Mouse (Mus musculus) midbrain, embryonic 16.5 days (tissue): Measurements from ENCODE around the gene 2310061I04Rik. TPM values are rescaled to one million over a fixed set of nuclear protein-coding genes. Genes with fewer than 3 reads are reported as not detected.

Experiments used
- ATAC-seq: fragments of 200-750 bp; cut with Nextera tagmentation; 2 replicates; pipeline ENCODE4 v1.8.0; 2017; ENCODE audit warnings: moderate TSS enrichment
- H3K27ac ChIP-seq: fragments of 300-500 bp; sonication (generic); 2 replicates; pipeline ENCODE4 v1.5.1; 2014; ENCODE audit warnings: mild to moderate bottlenecking, low read length, mixed read lengths
- H3K27me3 ChIP-seq: fragments of 300-500 bp; sonication (generic); 2 replicates; pipeline ENCODE4 v1.6.1; 2014; ENCODE audit warnings: low read depth, low read length, mixed read lengths; ENCODE audit not compliant: control insufficient read depth, insufficient read depth
- H3K36me3 ChIP-seq: fragments of 300-500 bp; sonication (generic); 2 replicates; pipeline ENCODE4 v1.6.1; 2014; ENCODE audit warnings: mild to moderate bottlenecking, low read length, moderate library complexity, mixed read lengths; ENCODE audit not compliant: control insufficient read depth, insufficient read depth
- H3K4me1 ChIP-seq: fragments of 300-500 bp; sonication (generic); 2 replicates; pipeline ENCODE4 v1.6.1; 2014; ENCODE audit warnings: mild to moderate bottlenecking, low read length, mixed read lengths; ENCODE audit not compliant: control insufficient read depth, insufficient read depth
- H3K4me2 ChIP-seq: fragments of 300-500 bp; sonication (generic); 2 replicates; pipeline ENCODE4 v1.6.1; 2014; ENCODE audit warnings: mild to moderate bottlenecking, low read length, mixed read lengths
- H3K4me3 ChIP-seq: fragments of 300-500 bp; sonication (generic); 2 replicates; pipeline ENCODE4 v1.5.1; 2014; ENCODE audit warnings: low read depth, mild to moderate bottlenecking, low read length, moderate library complexity, mixed read lengths
- H3K9ac ChIP-seq: fragments of 300-500 bp; sonication (generic); 2 replicates; pipeline ENCODE4 v1.6.1; 2014; ENCODE audit warnings: low read depth, low read length, mixed read lengths
- H3K9me3 ChIP-seq: fragments of 300-500 bp; sonication (generic); replicated peaks from 2 replicates; pipeline ENCODE4 v1.6.1; 2014; ENCODE audit warnings: mild to moderate bottlenecking, low read length, mixed read lengths; ENCODE audit not compliant: control insufficient read depth, poor library complexity, severe bottlenecking
- WGBS: fragments of 180-500 bp; shearing (Covaris S2); extraction: QIAGEN DNeasy Blood & Tissue Kit; methylation state at CpG from one replicate; pipeline ENCODE4 v1.1.7; 2014; 5-methylcytosine and 5-hydroxymethylcytosine counted together
- polyA plus RNA-seq: library from polyadenylated mRNA; unstranded; fragments of >200 nt; fragmentation: Nextera tagmentation; extraction: Ambion mirVana; gene quantifications from 2 replicates; pipeline ENCODE4 v1.2.1, GENCODE M21; 2015

2310061I04Rik gene
- polyA plus RNA-seq, 1 experiment from 2014 or later = 76.4 TPM

- Histone ChIP-seq H3K4me1 (peaks cover 19% of the 10 kb centered on the region), H3K27me3 (no peaks in the 10 kb centered on the region), H3K4me2 (no peak overlapping the region), H3K36me3 (peaks cover 42% of the 10 kb centered on the region), H3K9me3 (no peaks in the 10 kb centered on the region), H3K27ac (no peak overlapping the region), H3K9ac (no peak overlapping the region), H3K4me3 (no peak overlapping the region)
- WGBS = 95% methylated on average over 1 of the region's 1 CpGs
- no peak for ATAC-seq
Observed at GRCm38 (mm10) chr17:35905587-35905986, 8.4 kb upstream of the 2310061I04Rik start.

- H3K4me2 ChIP-seq = no peak overlapping the region
- H3K4me3 ChIP-seq = no peak overlapping the region
- H3K36me3 ChIP-seq = peaks cover 51% of the 10 kb centered on the region
- 96% methylated on average over 4 of the region's 4 CpGs for WGBS
- no peak overlapping the region for H3K9ac ChIP-seq
- peaks cover 12% of the 10 kb centered on the region for H3K4me1 ChIP-seq
- ATAC-seq = no peak
- H3K9me3 ChIP-seq = no peaks in the 10 kb centered on the region
- no peak overlapping the region for H3K27ac ChIP-seq
- no peaks in the 10 kb centered on the region for H3K27me3 ChIP-seq
Observed at GRCm38 (mm10) chr17:35903992-35904355, 6.7 kb upstream of the 2310061I04Rik start.

DNA sequence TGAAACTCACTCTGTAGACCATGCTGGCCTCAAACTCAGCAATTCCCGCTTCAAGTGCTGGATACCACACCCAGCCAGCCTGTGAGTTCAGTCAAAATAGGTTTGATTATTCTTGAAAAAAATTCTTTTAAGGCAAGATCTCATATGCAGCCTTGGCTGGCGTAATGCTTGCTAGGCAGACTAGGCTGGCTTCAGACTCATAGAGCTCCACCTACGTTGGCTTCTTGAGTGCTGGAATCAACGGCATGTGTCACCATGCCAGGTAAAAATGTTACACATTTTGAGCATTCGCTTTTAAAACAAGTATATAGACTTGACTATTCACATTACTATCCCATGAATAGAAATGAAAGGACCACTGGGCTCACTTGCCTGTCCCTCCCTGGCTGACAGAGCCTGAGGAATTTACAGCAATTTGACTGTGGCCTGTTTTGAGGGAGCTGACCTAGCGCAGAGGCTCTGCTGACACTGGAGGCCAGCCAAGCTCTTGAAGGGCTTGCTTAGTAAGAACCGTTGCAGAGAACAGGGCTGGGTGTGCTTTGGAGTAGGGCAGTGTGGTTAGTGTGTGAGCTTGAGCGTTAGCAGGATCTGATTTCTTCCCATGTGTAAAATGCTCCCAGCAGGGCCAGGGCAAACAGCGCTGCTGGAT lies 6.2 kb upstream of the 2310061I04Rik start:
- H3K4me1 ChIP-seq = peaks cover 7% of the 10 kb centered on the region
- no peak overlapping the region for H3K9ac ChIP-seq
- H3K9me3 ChIP-seq = no peaks in the 10 kb centered on the region
- 93% methylated on average over 9 of the region's 9 CpGs for WGBS
- no peaks in the 10 kb centered on the region for H3K27me3 ChIP-seq
- H3K36me3 ChIP-seq = peaks cover 50% of the 10 kb centered on the region
- no peak overlapping the region for H3K4me2 ChIP-seq
- H3K27ac ChIP-seq = no peak overlapping the region
- no peak overlapping the region for H3K4me3 ChIP-seq
- ATAC-seq = no peak

GRCm38 (mm10) chr17:35900636-35901035 lies 3.4 kb upstream of the 2310061I04Rik start:
- Histone ChIP-seq H3K36me3 (peaks cover 39% of the 10 kb centered on the region), H3K4me3 (no peak overlapping the region), H3K9me3 (no peaks in the 10 kb centered on the region), H3K27me3 (no peaks in the 10 kb centered on the region), H3K9ac (no peak overlapping the region), H3K27ac (no peak overlapping the region), H3K4me1 (peaks cover 15% of the 10 kb centered on the region), H3K4me2 (no peak overlapping the region)
- ATAC-seq = no peak
- 89% methylated on average over 3 of the region's 3 CpGs for WGBS

DNA sequence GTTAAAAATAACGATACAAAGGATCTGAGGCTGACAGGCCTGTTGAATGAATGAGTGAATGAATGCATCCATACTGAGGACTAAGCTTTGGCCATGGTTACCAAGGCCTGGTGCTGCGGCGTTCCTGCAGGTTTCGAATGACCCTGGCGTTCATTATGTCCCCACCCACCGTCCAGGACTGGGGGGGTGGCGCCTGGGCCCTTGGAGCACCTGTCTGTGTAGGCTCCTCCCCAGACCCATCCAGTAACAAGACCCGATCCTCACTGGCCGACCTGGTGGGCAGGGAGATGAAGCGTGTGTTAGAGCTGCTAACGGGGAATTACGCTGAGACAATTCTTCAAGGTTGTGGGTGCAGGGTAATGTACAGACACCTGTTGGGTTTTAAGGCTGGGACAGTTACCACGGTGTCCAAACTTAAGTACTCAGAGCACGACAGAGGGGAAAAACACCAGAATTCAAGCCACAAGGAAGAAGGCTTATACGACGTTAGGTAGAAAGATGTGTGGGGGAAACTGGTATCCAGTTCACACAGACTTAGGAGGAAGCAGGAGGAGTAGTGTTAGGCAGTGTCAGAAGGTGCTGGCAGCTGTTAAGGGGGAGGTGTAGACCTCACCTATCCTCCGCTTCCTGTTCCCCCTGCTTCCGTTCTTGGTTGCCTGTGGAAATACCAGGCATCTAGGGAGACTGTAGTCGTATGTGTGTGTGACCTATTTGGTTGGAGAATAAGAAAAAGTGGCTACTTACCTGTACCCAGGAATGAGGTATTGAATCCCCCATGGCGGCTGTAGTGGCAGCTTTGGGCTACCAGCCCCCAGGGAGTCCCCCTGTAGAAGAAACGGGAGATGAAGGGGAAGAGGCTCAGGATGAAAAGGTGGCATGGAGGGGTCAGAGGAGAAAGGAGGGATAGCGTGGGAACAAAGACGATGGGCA lies 678 bp upstream of the 2310061I04Rik start:
- H3K27me3 ChIP-seq = no peaks in the 10 kb centered on the region
- peaks cover 25% of the 10 kb centered on the region; the same call in 1 of the 2 replicates for H3K36me3 ChIP-seq
- peak overlapping the region; percentile 87 for H3K4me2 ChIP-seq
- peak overlapping the region; percentile 62 for H3K4me3 ChIP-seq
- peak overlapping the region; percentile 81 for H3K9ac ChIP-seq
- WGBS = 45% methylated on average over 23 of the region's 23 CpGs
- peaks cover 16% of the 10 kb centered on the region for H3K4me1 ChIP-seq
- no peaks in the 10 kb centered on the region for H3K9me3 ChIP-seq
- peak overlapping the region; percentile 98 for H3K27ac ChIP-seq
- ATAC-seq = peak; percentile 52

DNA sequence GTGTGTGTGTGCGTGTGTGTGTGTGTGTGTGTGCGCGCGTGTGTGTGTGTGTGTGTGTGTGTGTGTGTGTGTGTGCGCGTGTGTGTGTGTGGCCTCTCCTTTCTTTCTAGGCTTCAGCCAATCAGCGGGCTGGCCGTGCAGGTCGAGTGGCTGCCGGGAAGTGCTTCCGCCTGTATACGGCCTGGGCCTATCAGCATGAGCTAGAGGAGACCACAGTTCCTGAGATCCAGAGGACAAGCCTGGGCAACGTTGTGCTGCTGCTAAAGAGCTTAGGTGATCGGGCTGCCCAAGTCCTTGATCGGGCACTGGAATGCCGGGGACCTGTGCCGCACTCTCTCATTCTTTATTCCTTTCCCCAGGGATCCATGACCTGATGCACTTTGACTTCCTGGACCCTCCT lies 9.5 kb downstream of the 2310061I04Rik start:
- no peak overlapping the region for H3K27ac ChIP-seq
- 88% methylated on average over 13 of the region's 17 CpGs for WGBS
- no peaks in the 10 kb centered on the region for H3K4me1 ChIP-seq
- ATAC-seq = no peak
- no peaks in the 10 kb centered on the region for H3K9me3 ChIP-seq
- H3K4me2 ChIP-seq = no peak overlapping the region
- H3K4me3 ChIP-seq = no peak overlapping the region
- no peaks in the 10 kb centered on the region for H3K27me3 ChIP-seq
- no peak overlapping the region for H3K9ac ChIP-seq
- peaks cover 68% of the 10 kb centered on the region for H3K36me3 ChIP-seq

- H3K9ac ChIP-seq = no peak overlapping the region
- peaks cover 46% of the 10 kb centered on the region for H3K36me3 ChIP-seq
- no peak overlapping the region for H3K27ac ChIP-seq
- no peaks in the 10 kb centered on the region for H3K27me3 ChIP-seq
- 97% methylated on average over 14 of the region's 14 CpGs for WGBS
- H3K4me1 ChIP-seq = peaks cover 9% of the 10 kb centered on the region
- no peak overlapping the region for H3K4me2 ChIP-seq
- H3K9me3 ChIP-seq = no peaks in the 10 kb centered on the region
- no peak for ATAC-seq
- H3K4me3 ChIP-seq = no peak overlapping the region
Observed at GRCm38 (mm10) chr17:35883777-35884176, 13.5 kb downstream of the 2310061I04Rik start.

DNA sequence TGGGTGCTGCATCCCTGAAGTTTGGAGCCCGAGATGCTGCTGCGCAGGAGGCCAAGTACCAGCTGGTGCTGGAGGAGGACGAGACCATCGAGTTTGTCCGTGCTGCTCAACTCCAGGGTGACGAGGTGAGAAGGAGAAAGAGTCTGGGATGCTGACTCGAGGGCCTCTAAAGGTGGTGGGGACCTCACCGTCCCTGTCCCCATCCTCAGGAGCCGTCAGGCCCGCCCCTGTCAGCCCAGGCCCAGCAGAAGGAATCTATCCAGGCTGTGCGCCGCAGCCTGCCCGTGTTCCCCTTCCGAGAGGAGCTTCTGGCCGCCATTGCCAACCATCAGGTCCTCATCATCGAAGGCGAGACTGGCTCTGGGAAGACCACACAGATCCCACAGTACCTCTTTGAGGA lies 14.3 kb downstream of the 2310061I04Rik start:
- H3K27ac ChIP-seq = no peak overlapping the region
- H3K9ac ChIP-seq = no peak overlapping the region
- peaks cover 39% of the 10 kb centered on the region for H3K36me3 ChIP-seq
- H3K9me3 ChIP-seq = no peaks in the 10 kb centered on the region
- H3K27me3 ChIP-seq = no peaks in the 10 kb centered on the region
- no peak overlapping the region for H3K4me2 ChIP-seq
- 95% methylated on average over 17 of the region's 17 CpGs for WGBS
- no peak for ATAC-seq
- no peak overlapping the region for H3K4me3 ChIP-seq
- H3K4me1 ChIP-seq = peaks cover 9% of the 10 kb centered on the region
